Mouse (Mus musculus): ENCODE results near the gene Gpr55.

GRCm38 (mm10) chr1:85977709-85978108, 16.9 kb upstream of the Gpr55 start:
- TF ChIP-seq CTCF (IDR thresholded peaks at IDR 0.05; ENCODE audit: extremely low read depth, insufficient read depth, insufficient read length, insufficient replicate concordance), result no peak
- TF ChIP-seq POLR2A (IDR thresholded peaks at IDR 0.05; ENCODE audit: low read depth, low read length), result no peak

Measured in spleen, adult 2 months (tissue).